Mouse (Mus musculus): ENCODE measurements around the gene Zfp334. TPM values are rescaled to one million over a fixed set of nuclear protein-coding genes. Genes with fewer than 3 reads are reported as not detected.

Gene Zfp334
- total RNA-seq (2021) = 1 to 10 TPM; 3.4 to 4.1 TPM

DNA sequence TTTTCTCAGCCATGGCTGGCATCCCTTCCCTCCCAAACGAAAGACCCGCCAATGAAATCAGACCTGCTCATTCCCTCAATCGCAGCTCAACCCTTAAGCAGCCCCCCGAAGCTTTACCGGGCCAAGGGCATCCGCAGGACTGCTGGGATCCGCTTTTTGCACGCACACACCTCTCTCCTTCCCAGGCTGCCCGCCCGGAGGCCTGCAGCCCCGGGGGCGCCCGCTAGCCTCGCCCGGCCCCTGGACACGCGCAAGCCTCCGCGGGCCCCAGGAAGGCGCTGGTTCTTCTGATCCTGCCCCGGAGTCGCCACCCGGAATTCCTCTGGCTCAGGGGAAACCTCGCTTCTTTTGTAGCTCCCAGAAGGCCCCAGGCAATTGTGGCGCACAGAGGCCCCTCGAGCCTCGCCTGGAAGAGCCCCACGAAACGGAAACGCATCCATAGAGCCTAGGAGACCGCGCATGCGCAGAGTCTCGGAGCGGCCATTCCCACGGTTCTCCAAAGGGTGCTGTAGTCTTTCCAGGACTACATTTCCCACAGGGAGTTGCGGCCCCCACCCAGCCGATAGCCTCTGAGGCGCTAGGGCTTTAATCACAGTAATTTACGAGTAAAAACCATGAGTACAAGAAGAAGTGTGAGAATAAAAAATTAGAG is at the start of gene Zfp334:
TSS of gene Zfp334 (minus strand) at position 416 of the 652 bp plus-strand sequence.
- intact Hi-C loops (cut with DNase I) = no loop called here
- DNase-seq = peak; percentile 95 to 96

DNA sequence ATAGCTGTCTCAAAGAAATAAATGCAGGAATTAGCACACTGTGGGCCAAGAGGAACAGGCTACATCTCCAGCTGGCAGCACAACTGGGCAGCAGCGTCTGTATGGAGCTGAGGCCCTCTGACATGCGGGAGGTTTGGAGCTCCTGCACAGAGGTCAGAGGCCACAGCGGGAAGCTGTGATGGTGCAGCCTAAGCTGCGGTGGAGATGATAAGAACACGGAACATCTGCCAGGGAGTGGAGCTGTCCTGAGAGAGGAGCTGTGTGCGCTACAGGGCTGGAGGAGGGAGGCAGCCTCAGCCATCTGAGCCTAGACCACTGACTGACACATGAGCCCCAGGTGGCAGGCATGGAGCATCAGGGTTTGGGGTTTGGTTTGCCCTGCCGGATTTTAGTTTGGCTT is 40.6 kb upstream of the Zfp334 start:
- intact Hi-C loops (cut with DNase I) = no loop called here
- no peak for DNase-seq

DNA sequence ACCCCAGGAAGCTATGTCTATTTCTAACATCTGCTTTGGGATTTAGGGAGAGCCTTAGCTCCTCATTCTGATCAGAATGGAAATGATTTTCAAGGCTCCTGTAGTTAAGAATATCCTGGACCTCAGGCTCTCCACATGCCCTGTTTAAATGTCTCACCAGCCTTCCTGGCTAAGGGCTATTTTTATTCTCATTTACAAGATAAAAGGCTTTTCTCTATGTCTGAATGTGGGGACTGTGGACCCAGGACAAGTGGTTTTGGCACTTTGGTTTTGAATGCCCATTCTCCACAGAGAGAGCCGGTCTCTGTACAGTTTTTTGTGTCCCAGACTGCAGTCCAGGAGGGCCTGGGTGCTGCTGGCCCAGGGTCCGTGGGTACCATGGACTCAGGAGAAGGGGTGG is 32.1 kb upstream of the Zfp334 start:
- no peak for DNase-seq
- intact Hi-C loops (cut with DNase I) = no loop called here

DNA sequence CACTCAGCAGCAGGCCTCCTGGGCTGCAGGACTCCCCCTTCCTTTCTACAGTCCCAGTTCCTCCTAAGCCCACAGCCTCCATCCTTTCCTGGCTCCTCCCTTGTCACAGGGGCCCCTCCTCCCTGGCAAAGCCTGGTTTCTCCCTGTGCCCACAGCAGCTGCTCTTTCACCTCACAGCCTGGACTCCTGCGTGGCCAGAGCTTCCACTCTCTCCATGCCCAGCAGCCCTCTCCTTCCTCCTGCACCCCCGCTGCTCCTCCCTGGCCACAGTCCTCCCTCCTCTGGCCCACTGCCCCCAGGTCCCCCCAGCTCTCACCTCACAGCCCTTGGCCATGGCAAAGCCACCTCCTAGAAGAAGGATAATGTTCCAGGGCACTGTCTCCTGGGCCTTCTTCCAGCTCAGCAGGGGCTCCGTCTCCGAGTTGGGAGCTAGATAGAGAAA is 31.6 kb upstream of the Zfp334 start:
- intact Hi-C loops (cut with DNase I) = no loop called here
- no peak for DNase-seq

DNA sequence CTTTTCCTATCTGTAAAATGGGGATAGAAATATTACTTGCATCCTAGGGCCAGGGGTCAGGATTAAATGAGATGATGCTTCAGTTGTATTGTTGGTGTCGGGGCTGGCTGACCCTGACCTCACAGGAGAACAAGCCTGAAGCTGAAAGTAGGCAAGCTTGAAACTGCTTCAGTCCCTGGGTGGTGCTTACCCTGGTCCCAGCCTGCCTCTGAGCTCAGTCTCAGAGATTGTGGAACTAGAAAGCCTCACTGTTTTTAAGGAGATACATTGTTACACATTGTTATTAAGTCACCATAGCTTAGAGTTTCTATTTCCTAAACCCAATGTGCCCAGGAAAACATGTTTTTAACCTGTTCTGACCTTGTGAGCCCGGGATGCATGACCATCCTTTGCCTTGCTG is 30.5 kb upstream of the Zfp334 start:
- no peak for DNase-seq
- intact Hi-C loops (cut with DNase I) = no loop called here

DNA sequence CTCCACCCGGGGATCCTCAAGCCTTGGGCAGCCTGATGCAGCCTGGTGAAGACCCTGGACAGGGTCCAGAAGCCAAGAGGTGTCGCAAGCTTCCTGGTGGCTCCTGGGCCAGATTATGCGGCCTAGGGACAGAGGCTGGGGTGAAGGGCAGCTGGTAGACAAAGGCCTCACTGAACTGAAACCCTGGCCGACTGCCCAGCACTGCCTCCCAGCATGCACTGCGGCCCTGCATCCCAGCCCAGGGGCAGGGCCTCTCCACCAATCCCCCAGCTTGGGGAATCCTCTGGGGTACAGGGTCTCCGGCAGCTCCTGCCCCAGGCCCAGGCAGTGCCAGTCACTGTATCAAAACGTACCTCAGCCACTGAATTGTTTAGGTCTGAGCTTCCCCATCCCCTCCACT is 29.2 kb upstream of the Zfp334 start:
- intact Hi-C loops (cut with DNase I) = no loop called here
- peak; percentile 38 to 42 for DNase-seq

DNA sequence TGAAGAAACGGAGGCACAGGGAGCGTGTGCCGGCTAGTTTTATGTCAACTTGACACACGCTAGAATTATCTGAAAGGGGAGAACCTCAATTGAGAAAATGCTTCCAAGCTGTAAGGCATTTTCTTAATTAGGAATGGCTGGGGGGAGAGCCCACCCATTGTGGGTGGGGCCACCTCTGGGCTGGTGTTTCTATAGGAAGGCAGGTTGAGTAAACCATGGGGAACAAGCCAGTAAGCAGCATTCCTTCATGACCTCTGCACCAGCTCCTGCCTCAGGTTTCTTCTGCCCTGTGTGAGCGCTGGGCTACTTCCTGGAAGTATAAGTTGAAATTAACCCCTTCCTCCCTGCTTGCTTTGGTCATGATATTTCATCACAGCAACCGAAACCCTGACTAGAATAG is 27.7 kb upstream of the Zfp334 start:
- intact Hi-C loops (cut with DNase I) = no loop called here
- DNase-seq = no peak

DNA sequence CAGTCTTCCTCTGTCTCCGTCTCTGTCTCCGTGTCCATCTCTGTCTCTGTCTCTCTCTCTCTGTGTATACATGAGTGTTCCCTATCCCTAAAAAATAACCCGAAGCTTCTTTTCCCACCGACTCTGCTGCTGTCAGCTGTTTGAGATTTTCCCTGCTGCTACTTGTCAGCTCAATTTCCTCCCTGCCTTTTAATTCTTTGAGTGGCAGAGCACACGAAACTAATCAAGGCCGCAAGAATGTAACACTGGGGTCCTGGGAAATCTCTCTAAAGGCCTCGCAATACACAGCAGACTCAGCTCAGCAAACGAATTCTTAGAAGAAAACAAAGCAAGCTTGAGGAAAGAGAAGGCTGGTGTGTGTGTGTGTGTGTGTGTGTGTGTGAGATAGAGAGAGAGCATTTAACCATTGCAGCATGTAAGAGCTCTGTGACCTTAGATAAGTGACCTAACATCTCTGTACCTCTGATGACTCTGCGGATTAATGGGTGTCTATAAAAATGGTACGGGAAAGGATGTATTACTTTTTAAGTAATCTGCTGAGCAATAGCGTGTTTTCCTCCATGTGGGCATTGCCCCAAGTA is 27.2 kb upstream of the Zfp334 start:
- no peak for DNase-seq
- intact Hi-C loops (cut with DNase I) = no loop called here

DNA sequence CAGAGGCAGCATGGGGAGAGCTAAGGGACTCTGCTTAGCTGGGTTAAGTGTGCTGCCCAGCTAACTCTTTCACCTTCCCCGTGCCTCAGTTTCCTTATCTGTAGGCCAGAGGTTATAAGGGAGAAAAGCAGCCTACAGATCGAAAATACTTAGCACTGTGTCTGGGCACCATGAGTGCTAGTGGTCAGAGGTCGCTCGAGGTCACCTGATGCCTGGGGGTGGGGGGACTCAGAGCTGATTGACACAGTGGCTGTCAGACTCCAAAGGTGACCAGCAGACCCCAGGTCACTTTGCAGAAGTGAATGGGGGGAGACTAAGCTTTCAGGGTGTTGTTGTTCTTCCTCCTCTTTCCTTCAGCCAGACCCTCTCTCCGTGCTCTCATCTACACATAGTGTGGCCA is 26.3 kb upstream of the Zfp334 start:
- DNase-seq = no peak

DNA sequence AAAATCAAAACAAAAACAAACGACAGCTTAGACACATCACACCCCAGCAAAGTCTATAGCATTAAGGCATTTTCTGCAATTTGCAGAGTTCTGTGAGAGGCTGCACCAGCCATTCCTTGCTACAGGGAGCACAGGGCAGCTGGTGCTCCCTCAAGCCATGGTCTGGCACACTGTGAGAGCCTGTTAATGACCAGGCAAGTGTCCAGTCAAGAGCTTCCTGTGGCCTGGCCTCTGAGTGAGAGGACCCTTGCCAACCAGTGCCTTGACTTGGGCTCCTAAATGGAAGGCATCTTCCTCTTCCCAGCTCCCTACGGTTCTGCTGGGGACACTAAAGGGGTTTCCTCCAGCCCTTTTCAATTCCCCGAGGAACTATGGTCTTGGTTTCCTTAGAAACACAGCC is 25.8 kb upstream of the Zfp334 start:
- intact Hi-C loops (cut with DNase I) = no loop called here
- no peak for DNase-seq

More for the DNA sequence above, 26.3 kb upstream of the Zfp334 start:
- intact Hi-C loops (cut with DNase I) = no loop called here

DNA sequence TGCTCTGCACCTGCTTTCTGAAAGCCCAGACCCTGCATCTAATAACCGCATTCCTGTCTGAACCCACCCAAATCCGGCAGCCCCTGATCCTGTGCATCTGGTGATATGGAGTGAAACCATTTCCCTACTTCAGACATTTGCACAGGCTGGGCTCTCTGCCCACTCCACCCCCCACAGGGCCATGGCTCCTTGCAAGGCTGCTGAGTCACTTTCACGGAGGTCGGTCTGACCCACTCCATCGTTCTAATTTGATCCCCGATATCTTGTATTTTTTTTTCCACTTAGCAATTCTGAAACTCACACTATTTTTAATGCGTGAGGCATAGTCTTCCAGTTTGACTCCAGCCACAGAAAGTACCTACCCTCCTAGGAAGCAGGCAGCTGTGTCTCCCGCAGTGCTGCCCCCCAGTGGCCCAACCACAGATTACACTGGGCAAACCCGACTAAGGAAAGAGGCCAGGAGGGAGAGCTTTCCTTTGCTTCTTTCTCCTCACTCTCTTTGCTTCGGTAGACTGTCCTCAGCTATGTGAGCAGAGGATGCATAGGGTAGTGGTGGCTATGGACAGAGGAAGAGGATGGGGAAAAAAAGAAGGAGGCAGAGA is 19.7 kb upstream of the Zfp334 start:
- intact Hi-C loops (cut with DNase I) = loop anchor here (2.0 kb wide), 1 partner anchor 17 kb away; no protein-coding TSS in a partner anchor
- peak; percentile 66 to 83 for DNase-seq

DNA sequence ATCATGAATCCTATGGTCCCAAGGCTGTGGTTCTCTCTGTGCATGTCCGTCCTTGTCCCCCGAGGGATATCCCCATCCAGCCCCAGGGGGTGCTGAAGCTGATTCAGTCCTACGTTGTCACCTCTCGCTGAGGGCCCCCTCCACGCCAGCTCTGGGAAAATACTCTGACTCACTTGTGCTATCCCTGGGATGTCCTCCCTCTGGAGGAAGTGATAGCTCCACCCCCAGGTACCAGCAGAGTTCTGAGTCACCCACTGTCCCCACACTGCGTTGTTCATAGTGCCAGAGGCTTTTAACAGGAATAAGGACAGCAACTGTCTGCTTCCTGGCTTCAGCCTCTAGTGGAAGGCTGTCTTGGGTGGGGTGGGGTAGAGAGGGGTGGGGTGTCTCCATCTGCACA is 17.3 kb upstream of the Zfp334 start:
- peak; percentile 20 to 30 for DNase-seq
- intact Hi-C loops (cut with DNase I) = no loop called here

DNA sequence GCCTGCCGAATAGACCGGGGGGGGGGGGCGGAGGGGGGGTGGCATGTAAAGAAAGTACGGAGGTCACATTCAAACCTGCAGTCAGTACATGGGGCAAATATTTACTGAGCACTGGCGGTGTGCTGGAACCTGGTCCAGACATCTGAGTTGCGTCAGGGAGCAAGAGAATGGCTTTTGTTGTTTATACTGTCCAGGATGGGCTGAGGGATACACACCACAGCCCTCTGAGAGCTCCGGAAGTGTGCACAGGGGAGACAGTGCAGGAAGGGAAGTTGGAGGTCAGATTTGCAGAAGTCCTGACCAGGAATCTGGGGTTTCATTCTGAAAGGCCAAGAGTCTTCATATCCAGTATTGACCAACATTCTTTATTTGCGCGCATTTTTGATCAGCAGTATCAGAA is 16.9 kb upstream of the Zfp334 start:
- intact Hi-C loops (cut with DNase I) = no loop called here
- no peak for DNase-seq

DNA sequence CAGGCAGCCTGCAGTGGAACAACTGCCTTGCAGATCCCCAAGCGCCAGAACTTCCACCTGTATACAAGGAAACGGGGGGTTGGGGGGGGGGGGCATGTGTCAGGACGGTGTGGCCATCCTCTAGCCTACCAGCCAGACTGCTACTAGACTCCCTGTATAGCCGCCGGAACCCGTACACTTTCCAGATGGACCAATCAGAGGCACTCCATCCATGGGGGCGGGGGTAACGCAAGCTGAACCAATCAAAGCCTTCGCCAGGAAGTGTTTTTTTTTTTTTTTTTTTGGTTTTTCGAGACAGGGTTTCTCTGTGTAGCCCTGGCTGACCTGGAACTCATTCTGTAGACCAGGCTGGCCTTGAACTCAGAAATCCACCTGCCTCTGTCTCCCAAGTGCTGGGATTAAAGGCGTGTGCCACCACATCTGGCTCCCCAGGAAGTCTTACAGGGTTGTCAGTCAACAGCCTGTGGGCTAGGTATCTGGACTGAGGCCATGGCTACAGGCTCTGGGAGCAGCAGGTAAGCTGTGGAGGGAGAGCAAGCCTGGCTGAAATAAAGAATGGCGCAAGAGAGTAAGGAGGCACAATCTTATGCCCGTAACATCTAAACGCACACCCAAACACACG is 10.2 kb upstream of the Zfp334 start:
- no peak for DNase-seq
- intact Hi-C loops (cut with DNase I) = no loop called here

DNA sequence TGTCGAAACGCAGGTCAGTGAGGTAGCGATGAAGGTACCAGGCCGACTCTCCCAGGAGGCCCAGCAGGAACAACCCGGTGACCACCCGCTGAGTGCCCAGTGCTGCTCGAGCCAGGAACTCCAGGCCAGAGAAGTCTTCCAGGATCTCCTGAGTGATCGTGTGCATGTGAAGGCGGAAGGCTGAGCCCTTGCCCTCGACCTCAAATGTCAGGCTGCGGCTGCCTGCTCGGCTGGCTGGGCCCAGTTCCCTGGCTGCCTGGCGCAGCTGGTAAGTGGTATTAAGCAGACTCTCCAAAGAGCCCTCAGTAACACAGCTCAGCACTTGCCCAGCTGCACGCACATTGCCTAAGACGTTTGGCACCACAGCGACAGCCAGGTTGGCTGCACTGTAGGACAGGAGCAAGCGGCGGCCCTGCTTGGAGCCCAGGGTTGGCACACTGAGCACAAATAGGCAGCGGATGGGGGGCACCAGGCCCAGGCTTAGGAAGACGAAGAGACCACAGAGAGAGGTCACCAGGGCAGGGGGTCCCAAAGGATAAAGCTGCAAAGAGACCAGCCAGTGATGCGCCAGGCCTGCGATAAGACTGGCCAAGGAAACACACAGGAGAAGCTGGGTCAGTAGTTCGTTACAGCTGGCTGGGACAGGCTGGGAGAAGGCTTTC is 9.6 kb upstream of the Zfp334 start:
- no peak for DNase-seq
- intact Hi-C loops (cut with DNase I) = no loop called here

DNA sequence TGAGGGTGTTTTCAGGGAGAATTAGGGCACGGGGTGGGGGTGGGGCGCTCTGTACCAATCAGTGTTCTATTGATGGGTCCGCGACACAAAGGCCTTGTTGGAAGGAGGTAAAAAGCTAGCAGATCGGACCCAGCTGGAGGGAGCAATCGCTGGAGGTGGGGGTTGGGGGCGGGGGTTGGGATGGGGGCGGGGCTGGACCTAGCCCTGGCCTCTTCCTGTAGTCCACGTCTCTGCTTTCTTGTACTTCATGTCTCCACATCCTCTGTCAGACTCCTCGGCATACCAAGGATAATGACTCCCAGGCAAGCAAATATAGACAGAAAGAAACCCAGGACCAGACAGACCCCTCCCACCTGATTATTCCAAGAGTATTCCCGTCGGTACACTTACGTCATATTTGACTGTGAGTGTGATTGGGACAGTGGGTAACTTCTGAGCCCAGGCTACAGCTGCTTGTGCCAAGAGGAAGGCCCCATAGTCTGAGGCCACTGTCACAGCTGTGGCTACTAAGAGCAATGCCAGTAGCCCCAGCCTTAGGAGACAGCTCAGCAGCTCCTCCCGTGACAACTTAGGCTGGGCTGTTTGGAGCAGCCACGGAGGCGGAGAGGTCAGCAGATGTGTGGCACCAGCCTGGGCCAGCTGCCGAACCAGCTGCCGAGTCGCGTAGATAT is 8.9 kb upstream of the Zfp334 start:
- intact Hi-C loops (cut with DNase I) = no loop called here
- DNase-seq = peak; percentile 59 to 60

DNA sequence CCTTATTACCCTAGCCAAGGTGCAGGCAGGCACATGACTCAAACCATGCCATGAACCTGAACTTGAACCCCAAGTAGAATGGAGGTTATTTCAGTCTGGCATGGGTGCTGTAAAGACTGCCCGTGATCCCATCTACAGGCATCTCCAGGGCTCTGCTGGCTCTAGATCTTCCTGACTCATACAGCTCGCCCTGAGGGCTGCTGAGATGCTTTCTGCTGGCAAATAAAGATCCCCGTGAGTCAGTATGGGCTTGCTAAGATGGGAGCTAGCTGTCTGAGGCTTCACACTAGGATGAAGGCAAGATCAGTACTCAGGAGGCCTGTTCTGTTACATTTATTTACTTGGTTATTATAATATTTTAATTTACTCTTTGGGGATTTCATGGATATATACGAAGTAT is 4.1 kb upstream of the Zfp334 start:
- DNase-seq = no peak
- intact Hi-C loops (cut with DNase I) = no loop called here

DNA sequence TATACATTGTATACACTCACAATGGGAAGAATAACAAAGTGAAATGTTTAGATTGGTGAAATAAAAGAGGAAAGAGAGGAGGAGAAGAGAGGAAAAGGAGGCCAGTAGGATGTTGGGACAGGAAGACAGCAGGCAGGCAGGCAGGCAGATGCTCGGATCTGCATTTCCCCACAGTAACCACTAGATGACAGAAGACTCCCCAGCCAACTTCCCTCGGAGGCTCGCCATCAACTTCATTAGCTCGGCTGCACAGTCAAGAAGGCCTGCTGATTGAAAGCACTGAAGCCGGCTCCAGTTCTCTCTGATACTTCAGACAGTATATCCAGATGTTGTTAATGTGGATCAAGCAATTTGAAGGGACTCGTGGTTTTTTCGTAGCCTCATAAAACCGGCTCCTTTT is 3.5 kb upstream of the Zfp334 start:
- intact Hi-C loops (cut with DNase I) = loop anchor here (1.0 to 2.0 kb wide), 2 partner anchors 17 to 96 kb away; no protein-coding TSS in a partner anchor

DNA sequence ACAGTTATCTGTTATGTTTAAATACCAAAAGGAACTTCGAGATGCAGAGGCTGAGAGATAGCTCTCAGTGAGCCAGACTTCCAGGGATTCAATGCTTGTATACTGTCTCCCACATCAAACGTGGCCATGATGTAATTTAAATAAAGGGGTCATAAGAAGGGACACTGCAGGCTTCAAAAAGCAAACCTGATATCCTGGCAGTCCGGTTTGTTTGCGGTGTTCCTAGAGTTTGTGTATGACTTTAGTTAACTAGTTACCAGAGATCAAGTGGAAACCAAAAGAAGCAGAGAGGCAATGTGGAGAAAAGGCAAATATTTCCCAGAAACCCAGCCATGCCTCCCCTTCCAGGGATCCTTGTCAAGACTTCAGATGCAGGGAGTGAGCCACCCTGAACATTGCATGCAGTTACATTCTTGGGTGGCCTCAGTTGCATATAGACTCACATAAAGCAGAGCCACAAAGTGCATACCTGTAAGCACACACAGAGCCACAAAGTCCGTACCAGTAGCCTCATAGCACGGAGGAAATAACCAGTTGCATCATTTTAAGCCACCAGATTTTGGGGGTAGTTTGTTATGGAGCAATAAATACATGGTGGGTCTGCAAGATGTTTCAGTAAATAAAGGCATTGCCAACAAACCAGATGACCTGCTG is 1.4 kb upstream of the Zfp334 start:
- DNase-seq = no peak
- intact Hi-C loops (cut with DNase I) = no loop called here

More for the DNA sequence above, 3.5 kb upstream of the Zfp334 start:
- DNase-seq = peak; percentile 61 to 72

DNA sequence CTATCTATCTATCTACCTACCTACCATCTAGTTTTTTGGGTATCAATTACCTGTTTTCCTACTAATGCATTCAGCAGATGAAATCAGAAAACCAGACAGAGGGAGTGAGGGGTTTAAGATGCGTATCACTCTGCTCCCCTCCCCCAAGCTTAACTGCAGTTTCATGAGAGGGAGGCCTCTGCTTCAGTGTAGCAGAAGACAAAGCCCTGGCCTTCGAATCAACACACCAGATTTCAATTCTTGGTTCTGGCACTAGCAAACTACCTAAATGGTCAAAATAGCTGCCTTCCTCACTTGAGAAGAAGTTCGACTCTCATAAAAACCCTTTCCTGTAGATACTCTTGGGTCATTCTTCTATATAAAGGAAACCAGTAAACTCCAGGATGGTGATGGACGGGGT is 689 bp downstream of the Zfp334 start:
- intact Hi-C loops (cut with DNase I) = no loop called here
- DNase-seq = no peak
